Mouse (Mus musculus) E14TG2a.4 (cell line): Measurements from ENCODE around the gene Homez.
A peak's percentile ranks its signal among the peaks of the same experiment; 100 is the strongest.

Source experiments
- H3K27me3 ChIP-seq: 2 replicates; pipeline ENCODE4 v1.6.1; 2014; ENCODE audit warnings: low read length, control low read depth; ENCODE audit not compliant: insufficient read depth
- H3K36me3 ChIP-seq: 2 replicates; pipeline ENCODE4 v1.6.1; 2014; ENCODE audit warnings: low read length, control low read depth; ENCODE audit not compliant: insufficient read depth
- H3K4me1 ChIP-seq: replicated peaks from 2 replicates; pipeline ENCODE4 v1.6.1; 2014; ENCODE audit warnings: low read depth, low read length, control low read depth
- H3K4me3 ChIP-seq: replicated peaks from 2 replicates; pipeline ENCODE4 v1.5.1; 2014; ENCODE audit warnings: mild to moderate bottlenecking, low read length
- H3K9me3 ChIP-seq: 2 replicates; pipeline ENCODE4 v1.6.1; 2014; ENCODE audit warnings: low read length, control low read depth
- CTCF ChIP-seq: conservative IDR thresholded peaks from 2 replicates; pipeline ENCODE4 v1.5.1; 2014; ENCODE audit warnings: low read length
- NANOG ChIP-seq: IDR thresholded peaks from 2 replicates; pipeline ENCODE4 v1.6.1; 2014; ENCODE audit warnings: borderline replicate concordance, low read length, mixed read lengths
- POU5F1 ChIP-seq: IDR thresholded peaks from 2 replicates; pipeline ENCODE4 v1.6.1; 2014; ENCODE audit warnings: low read length, borderline replicate concordance

Homez gene

DNA sequence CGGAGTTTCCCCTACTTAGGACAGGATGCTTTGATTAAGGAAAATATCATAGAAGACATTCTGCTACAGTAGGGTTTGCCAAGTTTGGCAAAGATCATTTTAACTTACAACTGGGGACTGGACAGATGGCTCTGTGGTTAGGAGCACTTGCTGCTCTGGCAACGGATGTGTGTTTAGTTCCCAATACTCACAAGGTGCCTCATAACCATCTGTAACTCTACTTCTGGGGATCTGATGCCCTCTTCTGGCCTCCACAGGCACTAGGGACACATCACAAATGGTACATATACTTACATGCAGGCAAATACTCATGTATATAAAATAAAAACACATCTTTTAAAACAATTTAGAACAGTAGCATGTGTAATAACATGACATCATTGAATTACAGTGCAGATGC lies 53.0 kb downstream of the Homez start:
- no peaks in the 10 kb centered on the region for H3K36me3 ChIP-seq
- no peak overlapping the region for H3K4me3 ChIP-seq

DNA sequence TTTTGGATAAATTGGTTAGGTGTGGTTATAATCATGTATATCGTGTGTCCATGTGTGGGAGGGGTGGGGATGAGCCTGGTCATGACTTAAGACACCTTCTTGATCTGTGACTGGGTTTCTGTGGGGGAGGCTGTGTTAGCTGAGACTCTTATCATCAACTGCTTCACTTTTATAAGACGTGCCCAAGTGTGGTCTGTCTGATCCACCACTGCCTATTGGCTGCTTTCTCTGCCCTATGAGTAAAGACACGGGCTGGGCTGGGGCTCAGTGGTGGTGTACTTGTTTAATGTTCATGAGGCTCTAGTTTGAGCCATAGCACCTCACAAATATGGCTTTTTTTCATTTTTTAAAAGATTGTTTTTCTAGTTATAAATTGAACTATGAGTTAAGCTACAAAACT lies 55.0 kb downstream of the Homez start:
- Histone ChIP-seq H3K4me1 (0 out of 2 replicates have a peak, but pooled peaks cover 3% of the 10 kb centered on the region), H3K27me3 (peaks cover 33% of the 10 kb centered on the region), H3K9me3 (no peaks in the 10 kb centered on the region), H3K4me3 (no peak overlapping the region), H3K36me3 (no peaks in the 10 kb centered on the region)
- TF ChIP-seq NANOG (no peak), POU5F1 (no peak), CTCF (no peak)

More for the DNA sequence above, 53.0 kb downstream of the Homez start:
- TF ChIP-seq POU5F1 (no peak), CTCF (peak; percentile 17; the same call in 1 of the 2 replicates)
- Histone ChIP-seq H3K4me1 (0 out of 2 replicates have a peak, but pooled peaks cover 3% of the 10 kb centered on the region), H3K9me3 (no peaks in the 10 kb centered on the region), H3K27me3 (peaks cover 24% of the 10 kb centered on the region)

GRCm38 (mm10) chr14:54813991-54814390 lies 56.8 kb downstream of the Homez start, which contains the start of gene Rnf212b:
TSS of gene Rnf212b (plus strand) at chr14:54814141.
- Histone ChIP-seq H3K4me3 (peak within 1 kb of the TSS; percentile 50), H3K27me3 (peaks cover 40% of the 10 kb centered on the region), H3K9me3 (no peaks in the 10 kb centered on the region), H3K36me3 (no peaks in the 10 kb centered on the region), H3K4me1 (0 out of 2 replicates have a peak, but pooled peaks cover 3% of the 10 kb centered on the region)
- no peak for TF ChIP-seq CTCF
- no peak for TF ChIP-seq POU5F1
- no peak for TF ChIP-seq NANOG

- TF ChIP-seq POU5F1 (no peak), NANOG (no peak), CTCF (no peak)
- Histone ChIP-seq H3K27me3 (peaks cover 35% of the 10 kb centered on the region), H3K4me3 (no peak overlapping the region), H3K9me3 (no peaks in the 10 kb centered on the region), H3K36me3 (no peaks in the 10 kb centered on the region), H3K4me1 (0 out of 2 replicates have a peak, but pooled peaks cover 3% of the 10 kb centered on the region)
Observed at GRCm38 (mm10) chr14:54809668-54810033, 61.1 kb downstream of the Homez start.

GRCm38 (mm10) chr14:54808718-54809667 lies 61.8 kb downstream of the Homez start:
- TF ChIP-seq CTCF (no peak), POU5F1 (no peak), NANOG (no peak)
- no peak overlapping the region for H3K4me3 ChIP-seq

DNA sequence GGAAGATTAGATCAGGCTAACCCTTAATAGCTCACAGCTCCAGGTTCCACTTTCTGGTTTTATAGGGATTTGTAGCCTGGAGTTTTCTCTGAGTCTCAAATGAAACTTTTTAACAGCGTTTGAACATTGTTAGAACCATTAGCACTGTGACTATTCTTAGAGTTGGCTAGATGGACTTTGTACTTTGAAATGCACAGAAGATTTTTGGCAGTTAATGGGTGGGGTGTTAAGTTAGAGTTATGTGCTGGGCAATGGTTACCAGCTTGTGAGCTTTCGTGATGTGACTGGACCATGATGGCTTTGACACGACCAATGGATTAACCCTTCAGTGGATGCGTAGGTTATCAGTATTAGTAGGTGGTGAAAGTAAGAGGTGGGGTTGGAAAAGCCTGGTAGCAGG lies 64.6 kb downstream of the Homez start:
- no peak for TF ChIP-seq CTCF
- TF ChIP-seq NANOG = no peak
- no peak for TF ChIP-seq POU5F1

More at GRCm38 (mm10) chr14:54808718-54809667, 61.8 kb downstream of the Homez start:
- Histone ChIP-seq H3K27me3 (peaks cover 28% of the 10 kb centered on the region), H3K36me3 (no peaks in the 10 kb centered on the region), H3K9me3 (no peaks in the 10 kb centered on the region), H3K4me1 (0 out of 2 replicates have a peak, but pooled peaks cover under 1% of the 10 kb centered on the region)

More for the DNA sequence above, 64.6 kb downstream of the Homez start:
- Histone ChIP-seq H3K4me3 (no peak overlapping the region), H3K4me1 (no peaks in the 10 kb centered on the region), H3K9me3 (no peaks in the 10 kb centered on the region), H3K27me3 (peaks cover 18% of the 10 kb centered on the region), H3K36me3 (no peaks in the 10 kb centered on the region)
